Mouse (Mus musculus): Measurements from ENCODE around the gene Mtmr14.

GRCm38 (mm10) chr6:113261174-113261858 lies 23.7 kb downstream of the Mtmr14 start:
- TF ChIP-seq CTCF (IDR thresholded peaks at IDR 0.05; ENCODE audit: borderline replicate concordance, control insufficient read depth, extremely low read depth, insufficient read depth, low read length, poor library complexity) (no peak), POLR2A (IDR thresholded peaks at IDR 0.05; ENCODE audit: control insufficient read depth, extremely low read depth, insufficient read depth, low read length, poor library complexity) (no peak)

Measured in thymus, adult 2 months (tissue).